Mouse (Mus musculus): Measurements from ENCODE around the gene Epb41l2.

DNA sequence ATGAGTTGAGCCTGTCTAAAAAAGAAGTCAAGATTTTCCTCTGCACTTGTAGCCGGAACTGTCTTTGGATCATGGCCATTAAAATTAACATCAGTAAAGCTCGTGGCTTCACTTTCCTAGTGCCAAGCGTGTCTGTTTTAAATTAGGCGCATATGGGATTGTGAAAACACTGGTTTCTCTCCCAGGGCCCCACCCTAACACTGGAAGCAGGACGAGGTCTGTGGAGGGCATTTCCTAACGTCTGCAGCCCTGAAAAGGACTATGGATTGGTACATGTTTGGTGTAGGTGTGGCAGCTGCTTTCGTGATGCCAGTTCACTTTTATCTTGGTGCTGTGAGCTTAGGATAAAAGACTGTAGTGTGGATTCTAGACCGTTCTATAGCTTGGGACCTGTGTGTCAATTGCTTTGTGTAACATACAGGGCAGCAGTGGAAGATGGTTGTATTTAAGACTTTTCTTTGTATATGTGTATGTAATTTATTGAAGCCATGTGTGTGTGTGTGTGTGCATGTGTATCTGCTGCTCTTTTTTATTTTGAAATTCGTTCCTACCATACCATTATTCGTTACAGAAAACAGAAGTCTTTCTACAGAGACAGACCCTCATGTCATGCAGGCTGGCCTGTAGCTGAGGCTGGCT is 13.0 kb downstream of the Epb41l2 start:
- TF ChIP-seq CTCF (IDR thresholded peaks at IDR 0.05; ENCODE audit: borderline replicate concordance, control insufficient read depth, extremely low read depth, insufficient read depth, low read length, poor library complexity), result no peak
- no peak for TF ChIP-seq POLR2A (IDR thresholded peaks at IDR 0.05; ENCODE audit: control insufficient read depth, extremely low read depth, insufficient read depth, low read length, poor library complexity)
